ENCODE assay signal across 8 mouse cellular contexts in the genomic region with DNA sequence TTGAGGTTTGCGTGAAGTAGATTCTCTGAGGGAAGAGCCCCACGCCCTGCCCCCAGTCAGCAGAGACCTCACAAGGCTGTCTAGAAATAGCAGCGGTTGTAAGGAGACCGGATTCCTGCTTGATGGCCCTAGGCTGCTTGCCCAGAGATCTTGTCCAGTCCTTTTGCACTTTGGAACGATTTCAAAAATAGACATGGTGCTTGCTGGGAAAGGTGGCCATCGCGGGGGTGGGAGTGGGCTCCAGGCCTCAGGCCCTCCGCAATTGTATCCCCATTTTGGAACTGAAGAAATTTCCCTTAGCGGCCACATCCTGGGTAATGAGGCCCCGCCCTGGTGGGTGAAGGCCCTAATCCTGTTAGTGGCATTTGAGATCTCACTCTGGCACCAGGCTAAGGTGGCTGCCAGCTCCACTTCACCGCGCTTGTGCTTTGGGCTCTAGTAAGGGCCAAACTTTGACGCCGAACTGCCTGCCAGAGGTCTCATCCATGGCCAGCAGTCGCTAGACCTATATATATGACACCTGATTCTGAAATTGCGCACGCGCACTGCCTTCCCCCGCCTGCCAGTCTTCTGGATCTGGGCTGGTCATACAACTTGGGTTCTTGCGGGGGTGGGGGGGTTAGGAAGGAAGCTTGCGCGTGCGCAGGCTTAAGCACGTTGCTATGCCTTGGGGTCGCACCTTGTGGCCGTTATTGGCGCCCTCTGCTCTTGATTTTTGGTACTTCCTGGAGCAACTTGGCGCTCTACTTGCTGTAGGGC. TPM values are rescaled to one million over a fixed set of nuclear protein-coding genes. Genes with fewer than 3 reads are reported as not detected.
DNase-seq lines count a peak whose midpoint lies in the region; ATAC-seq lines count a peak whose summit lies in the region.

No protein-coding gene starts in this region.

- H3K36me3 ChIP-seq in hindbrain, embryonic 11.5 days (ENCODE audit: control insufficient read depth, insufficient read depth, low read length): peaks cover 6% of the 10 kb centered on the region; the same call in 1 of the 2 replicates

- H3K27me3 ChIP-seq in hindbrain, embryonic 11.5 days (ENCODE audit: control insufficient read depth, insufficient read depth, low read length): no peaks in the 10 kb centered on the region

- H3K27ac ChIP-seq in hindbrain, embryonic 11.5 days (ENCODE audit: low read depth, low read length): no peak overlapping the region; the same call in 1 of the 2 replicates

- H3K4me3 ChIP-seq in hindbrain, embryonic 11.5 days (ENCODE audit: low read depth, low read length): peak overlapping the region; percentile 85

- H3K4me2 ChIP-seq in hindbrain, embryonic 11.5 days (replicated peaks; ENCODE audit: low read depth, low read length): peak overlapping the region; percentile 96

- WGBS in hindbrain, embryonic 11.5 days: under 1% methylated on average over 28 of the region's 28 CpGs

- peak; percentile 30 for ATAC-seq in hindbrain, embryonic 11.5 days (ENCODE audit: low FRiP score)

- no peaks in the 10 kb centered on the region for H3K9me3 ChIP-seq in hindbrain, embryonic 11.5 days (ENCODE audit: control insufficient read depth, low read length)

- peak overlapping the region; percentile 92 for H3K9ac ChIP-seq in hindbrain, embryonic 11.5 days (ENCODE audit: low read depth, low read length)

- peaks cover 3% of the 10 kb centered on the region; the same call in 1 of the 2 replicates for H3K4me1 ChIP-seq in hindbrain, embryonic 11.5 days (replicated peaks; ENCODE audit: control insufficient read depth, insufficient read depth, low read length)

- peak; percentile 90 for DNase-seq in R1 (ENCODE audit: low read depth, low spot score)
- peak; percentile 66 for DNase-seq in cerebellum, adult 9-10 months
- peak; percentile 46 to 57 for DNase-seq in frontal cortex, postnatal 10 days (ENCODE audit: low spot score in 2 of 2)
- DNase-seq in hindbrain, embryonic 11.5 days (ENCODE audit: low spot score): peak; percentile 78
- DNase-seq in layer of hippocampus, postnatal 10 days (ENCODE audit: low spot score in 2 of 2): peak; percentile 53 to 57
- DNase-seq in lung, postnatal 25 days (ENCODE audit: low spot score): peak; percentile 48
- DNase-seq in retina, postnatal 1 day: peak; percentile 89
- DNase-seq in thymus, postnatal 36 days: peak; percentile 73 to 81

RNA-seq across cellular contexts. Expression of gene Ldha, which starts 5.4 kb away (rescaled TPM):
- 1,356 and 1,601 TPM in 2 replicates for polyA plus RNA-seq in hindbrain, embryonic 11.5 days (2014; fragmentation: Nextera tagmentation; extraction: Ambion mirVana)
- 100 to 1,000 TPM; 430 to 445 TPM for total RNA-seq in layer of hippocampus, postnatal 10 days (2021)

RNA-seq across cellular contexts. Expression of gene Ldhc, which starts 14.3 kb away (rescaled TPM):
- not detected in 2 replicates for polyA plus RNA-seq in hindbrain, embryonic 11.5 days (2014; fragmentation: Nextera tagmentation; extraction: Ambion mirVana)
- total RNA-seq in layer of hippocampus, postnatal 10 days (2021): not detected

RNA-seq across cellular contexts. Expression of gene Gtf2h1, which starts 50.8 kb away (rescaled TPM):
- 53.5 and 58.0 TPM in 2 replicates for polyA plus RNA-seq in hindbrain, embryonic 11.5 days (2014; fragmentation: Nextera tagmentation; extraction: Ambion mirVana)
- total RNA-seq in layer of hippocampus, postnatal 10 days (2021): 10 to 100 TPM; 32.9 to 38.1 TPM

RNA-seq across cellular contexts. Expression of gene Hps5, which starts 50.8 kb away (rescaled TPM):
- polyA plus RNA-seq in hindbrain, embryonic 11.5 days (2014; fragmentation: Nextera tagmentation; extraction: Ambion mirVana): 17.4 and 26.1 TPM in 2 replicates
- 10 to 100 TPM; 15.4 to 21.7 TPM for total RNA-seq in layer of hippocampus, postnatal 10 days (2021)
